Mouse (Mus musculus): ENCODE data around the gene 1110051M20Rik.

DNA sequence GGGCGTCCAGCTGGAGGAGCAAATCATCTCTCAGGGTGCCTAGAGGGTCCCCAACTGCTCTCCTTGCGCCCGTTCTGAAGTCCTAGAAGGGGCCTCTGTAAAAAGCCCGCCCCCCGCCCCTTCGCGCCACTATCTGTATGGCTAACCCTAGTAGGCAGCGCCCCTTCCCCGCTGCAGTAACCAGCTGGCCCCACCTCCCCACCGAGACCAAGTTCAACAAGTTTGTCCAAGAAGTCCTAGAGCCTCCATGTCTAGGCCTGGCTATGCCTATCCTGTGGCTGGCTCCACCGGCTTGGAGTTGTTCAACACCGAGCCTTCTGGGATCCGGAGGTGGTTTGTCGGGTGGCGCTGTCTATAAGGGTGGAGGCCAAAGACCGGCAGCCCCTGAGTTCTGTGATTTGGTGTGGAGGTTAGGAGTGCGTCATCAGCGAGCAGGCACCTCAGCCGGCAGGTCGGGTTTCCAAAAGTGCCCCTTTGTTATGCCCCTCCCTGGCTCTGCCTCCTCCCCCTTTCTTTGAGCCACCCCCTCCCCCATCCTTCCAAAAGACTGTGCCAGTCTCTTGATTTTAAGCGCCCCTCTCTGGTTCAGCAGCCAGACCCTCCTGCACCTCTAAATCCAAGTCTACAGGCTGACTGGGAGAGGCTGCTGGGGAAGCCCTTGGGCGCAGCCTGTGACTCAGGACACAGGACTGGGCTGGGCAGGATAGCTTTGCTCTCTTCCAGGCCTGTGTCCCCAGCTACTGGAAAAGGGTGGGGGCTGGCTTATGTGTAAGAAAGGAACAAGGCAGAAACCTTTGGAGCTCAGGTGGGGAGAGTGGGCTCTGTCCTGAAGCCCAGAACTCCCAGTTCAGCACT lies 187.2 kb downstream of the 1110051M20Rik start:
- TF ChIP-seq CTCF (IDR thresholded peaks at IDR 0.05; ENCODE audit: low read depth, low read length) (no peak), POLR2A (IDR thresholded peaks at IDR 0.05; ENCODE audit: insufficient read depth, low read length) (no peak)
